Mouse (Mus musculus): ENCODE measurements around the gene Hspa1b. TPM values are rescaled to one million over a fixed set of nuclear protein-coding genes. Genes with fewer than 3 reads are reported as not detected.

Hspa1b gene
- polyA plus RNA-seq, 1 experiment = 38.8 TPM

DNA sequence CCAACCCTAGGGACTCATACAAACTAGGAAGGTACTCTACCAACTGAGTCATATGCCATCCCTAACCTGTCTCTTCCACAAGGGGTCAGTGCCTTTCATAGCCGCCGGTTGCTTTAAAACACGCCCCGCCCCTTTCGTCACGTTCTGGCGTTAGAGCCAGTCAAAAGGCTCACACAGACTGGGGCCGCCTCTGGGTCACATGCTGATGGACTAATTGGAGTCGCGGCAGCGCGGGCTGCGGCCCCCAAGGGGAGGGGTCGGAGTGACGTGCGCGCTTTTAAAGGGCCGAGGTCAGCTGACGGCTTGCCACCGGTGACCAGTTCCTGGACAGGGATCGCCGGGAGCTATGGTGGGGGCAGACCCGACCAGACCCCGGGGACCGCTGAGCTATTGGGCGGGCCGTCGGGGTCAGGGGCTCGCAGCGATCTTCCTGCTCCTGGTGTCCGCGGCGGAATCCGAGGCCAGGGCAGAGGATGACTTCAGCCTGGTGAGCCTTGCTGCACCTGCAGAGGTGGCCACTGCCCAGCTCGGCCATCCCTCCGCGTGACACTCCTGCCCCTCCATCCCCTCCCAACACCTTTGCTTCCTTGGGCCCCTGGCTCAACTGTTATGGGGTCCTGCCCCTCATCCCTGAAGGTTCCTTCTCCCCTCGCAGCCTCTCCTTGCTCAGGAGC, 27.8 kb downstream of the Hspa1b start, which contains the start of gene Neu1:
TSS of gene Neu1 (plus strand) at position 193 of the 674 bp plus-strand sequence.
- TF ChIP-seq POLR2A (IDR thresholded peaks at IDR 0.05; ENCODE audit: low read depth, low read length) (peak; percentile 87), CTCF (conservative IDR thresholded peaks at IDR 0.05; ENCODE audit: insufficient read depth, insufficient read length, low read depth, low read length) (peak; percentile 73)
- Histone ChIP-seq H3K36me3 (ENCODE audit: control insufficient read depth, insufficient read depth, low read length) (peaks cover 6% of the 10 kb centered on the region; the same call in 1 of the 2 replicates), H3K4me1 (ENCODE audit: control insufficient read depth, insufficient read depth, low read length) (no peaks in the 10 kb centered on the region), H3K27me3 (replicated peaks; ENCODE audit: control insufficient read depth, insufficient read depth, low read length) (no peaks in the 10 kb centered on the region), H3K27ac (ENCODE audit: insufficient read depth, low read depth, low read length) (peak within 1 kb of the TSS; percentile 78), H3K4me3 (ENCODE audit: insufficient read depth, low read depth, low read length) (peak within 1 kb of the TSS; percentile 67)
- DNase-seq = peak; percentile 100
- WGBS = under 1% methylated on average over 38 of the region's 38 CpGs

DNA sequence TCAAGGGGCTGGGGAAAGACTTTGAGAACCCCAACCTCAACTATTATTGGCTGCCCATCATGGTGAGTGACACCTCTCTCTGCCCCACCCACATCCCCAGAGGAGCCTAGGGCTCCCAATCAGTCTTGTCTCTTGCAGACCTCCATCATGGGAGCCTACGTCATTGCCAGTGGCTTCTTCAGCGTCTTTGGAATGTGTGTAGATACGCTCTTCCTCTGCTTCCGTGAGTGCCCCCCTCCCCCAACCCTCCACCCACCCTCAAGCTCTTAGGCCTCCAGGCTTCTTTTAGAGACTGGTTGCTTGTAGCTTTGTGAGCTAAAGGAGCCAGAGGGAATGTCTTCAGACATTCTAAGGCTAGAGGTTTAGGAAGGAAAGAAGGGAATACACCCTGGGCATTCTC, 30.2 kb downstream of the Hspa1b start:
- Histone ChIP-seq H3K4me1 (ENCODE audit: control insufficient read depth, insufficient read depth, low read length) (no peaks in the 10 kb centered on the region), H3K27ac (ENCODE audit: insufficient read depth, low read depth, low read length) (no peak overlapping the region), H3K27me3 (replicated peaks; ENCODE audit: control insufficient read depth, insufficient read depth, low read length) (no peaks in the 10 kb centered on the region), H3K4me3 (ENCODE audit: insufficient read depth, low read depth, low read length) (no peak overlapping the region), H3K36me3 (ENCODE audit: control insufficient read depth, insufficient read depth, low read length) (peaks cover 1% of the 10 kb centered on the region; the same call in 1 of the 2 replicates)
- DNase-seq = no peak
- WGBS = 61% methylated on average over 4 of the region's 4 CpGs
- TF ChIP-seq POLR2A (IDR thresholded peaks at IDR 0.05; ENCODE audit: low read depth, low read length) = no peak
- TF ChIP-seq CTCF (conservative IDR thresholded peaks at IDR 0.05; ENCODE audit: insufficient read depth, insufficient read length, low read depth, low read length) = no peak

DNA sequence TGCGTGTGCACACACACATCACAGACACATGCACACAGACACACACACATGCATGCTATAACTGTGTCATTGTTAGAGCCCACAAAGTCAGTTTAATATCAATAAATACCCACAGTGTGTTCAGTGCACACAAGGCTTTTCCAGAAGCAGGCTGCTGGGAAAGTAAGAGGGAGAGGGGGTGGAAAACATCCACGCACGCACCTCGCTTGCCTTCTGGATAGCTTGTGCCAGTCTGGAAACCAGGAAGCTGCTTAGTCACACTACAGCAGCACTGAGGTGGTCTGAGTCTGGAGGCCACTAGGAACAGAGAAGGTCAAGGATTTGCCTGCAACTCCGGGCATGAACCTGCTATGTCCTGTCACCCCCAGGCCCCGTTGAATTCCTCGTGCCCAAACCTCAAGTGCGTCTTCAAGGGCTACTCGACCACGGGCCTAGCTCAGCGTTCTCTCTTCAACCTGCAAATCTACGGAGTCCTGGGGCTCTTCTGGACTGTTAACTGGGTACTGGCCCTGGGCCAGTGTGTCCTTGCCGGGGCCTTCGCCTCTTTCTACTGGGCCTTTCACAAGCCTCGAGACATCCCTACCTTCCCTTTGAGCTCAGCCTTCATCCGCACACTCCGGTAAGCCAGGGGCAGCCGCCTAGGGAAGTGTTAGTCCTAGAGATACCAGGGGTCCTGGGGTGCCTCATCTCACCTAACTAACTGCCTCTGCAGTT, 31.6 kb downstream of the Hspa1b start:
- Histone ChIP-seq H3K27ac (ENCODE audit: insufficient read depth, low read depth, low read length) (no peak overlapping the region), H3K36me3 (ENCODE audit: control insufficient read depth, insufficient read depth, low read length) (no peaks in the 10 kb centered on the region; the same call in 1 of the 2 replicates), H3K4me1 (ENCODE audit: control insufficient read depth, insufficient read depth, low read length) (no peaks in the 10 kb centered on the region), H3K4me3 (ENCODE audit: insufficient read depth, low read depth, low read length) (no peak overlapping the region), H3K27me3 (replicated peaks; ENCODE audit: control insufficient read depth, insufficient read depth, low read length) (no peaks in the 10 kb centered on the region)
- TF ChIP-seq CTCF (conservative IDR thresholded peaks at IDR 0.05; ENCODE audit: insufficient read depth, insufficient read length, low read depth, low read length) (no peak), POLR2A (IDR thresholded peaks at IDR 0.05; ENCODE audit: low read depth, low read length) (no peak)
- DNase-seq = no peak
- 85% methylated on average over 18 of the region's 18 CpGs for WGBS

- Histone ChIP-seq H3K27me3 (replicated peaks; ENCODE audit: control insufficient read depth, insufficient read depth, low read length) (no peaks in the 10 kb centered on the region), H3K4me1 (ENCODE audit: control insufficient read depth, insufficient read depth, low read length) (no peaks in the 10 kb centered on the region), H3K36me3 (ENCODE audit: control insufficient read depth, insufficient read depth, low read length) (no peaks in the 10 kb centered on the region; the same call in 1 of the 2 replicates), H3K27ac (ENCODE audit: insufficient read depth, low read depth, low read length) (no peak overlapping the region), H3K4me3 (ENCODE audit: insufficient read depth, low read depth, low read length) (no peak overlapping the region)
- no peak for DNase-seq
- WGBS = 85% methylated on average over 5 of the region's 5 CpGs
- TF ChIP-seq POLR2A (IDR thresholded peaks at IDR 0.05; ENCODE audit: low read depth, low read length) (no peak), CTCF (conservative IDR thresholded peaks at IDR 0.05; ENCODE audit: insufficient read depth, insufficient read length, low read depth, low read length) (no peak)
Measured at GRCm38 (mm10) chr17:34924258-34924657, 34.8 kb downstream of the Hspa1b start.

DNA sequence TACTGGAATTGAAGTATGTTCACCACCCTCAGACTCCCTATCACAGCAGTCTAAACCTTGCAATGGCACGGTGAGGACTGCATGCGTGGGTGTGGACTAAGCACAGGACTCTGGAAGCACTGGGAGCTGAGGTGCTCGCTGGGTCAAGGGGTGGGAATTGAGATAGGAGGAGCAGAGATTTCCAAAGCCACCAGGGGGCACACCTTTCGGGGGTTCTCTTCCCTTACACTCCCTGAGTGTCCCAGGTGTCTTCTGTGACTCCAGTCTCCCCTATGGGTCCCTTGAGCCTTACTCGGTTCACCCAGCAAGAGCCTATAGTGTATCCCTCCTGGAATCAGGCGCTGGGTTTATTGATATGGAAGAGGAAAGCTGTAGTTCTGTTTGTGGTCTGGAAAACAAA, 36.1 kb downstream of the Hspa1b start:
- H3K27ac ChIP-seq (ENCODE audit: insufficient read depth, low read depth, low read length) = no peak overlapping the region
- 56% methylated on average over 6 of the region's 6 CpGs for WGBS
- TF ChIP-seq POLR2A (IDR thresholded peaks at IDR 0.05; ENCODE audit: low read depth, low read length) (no peak), CTCF (conservative IDR thresholded peaks at IDR 0.05; ENCODE audit: insufficient read depth, insufficient read length, low read depth, low read length) (peak; percentile 29)

DNA sequence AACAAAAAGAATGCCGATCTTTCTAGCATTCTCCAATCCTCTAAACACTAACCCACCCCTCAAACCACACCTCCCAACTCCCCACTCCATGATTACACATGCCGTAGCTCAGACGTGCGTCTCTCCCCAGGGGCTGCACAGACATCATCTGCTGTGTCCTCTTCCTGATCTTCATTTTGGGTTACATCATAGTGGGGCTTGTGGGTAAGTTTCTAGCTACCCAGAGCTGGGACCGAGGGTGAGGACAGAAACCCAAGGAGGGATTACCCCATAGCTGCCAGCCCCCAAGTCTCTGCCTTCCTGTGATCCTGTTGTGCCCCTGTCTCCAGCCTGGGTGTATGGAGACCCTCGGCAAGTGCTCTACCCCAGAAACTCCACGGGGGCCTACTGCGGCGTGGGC, 41.9 kb downstream of the Hspa1b start:
- WGBS = 78% methylated on average over 9 of the region's 9 CpGs
- DNase-seq = no peak
- H3K4me1 ChIP-seq (ENCODE audit: control insufficient read depth, insufficient read depth, low read length) = no peaks in the 10 kb centered on the region; the same call in 1 of the 2 replicates
- H3K4me3 ChIP-seq (ENCODE audit: insufficient read depth, low read depth, low read length) = no peak overlapping the region
- no peaks in the 10 kb centered on the region for H3K27me3 ChIP-seq (replicated peaks; ENCODE audit: control insufficient read depth, insufficient read depth, low read length)
- TF ChIP-seq POLR2A (IDR thresholded peaks at IDR 0.05; ENCODE audit: low read depth, low read length) (no peak), CTCF (conservative IDR thresholded peaks at IDR 0.05; ENCODE audit: insufficient read depth, insufficient read length, low read depth, low read length) (no peak)
- no peak overlapping the region for H3K27ac ChIP-seq (ENCODE audit: insufficient read depth, low read depth, low read length)
- no peaks in the 10 kb centered on the region; the same call in 1 of the 2 replicates for H3K36me3 ChIP-seq (ENCODE audit: control insufficient read depth, insufficient read depth, low read length)

More for the DNA sequence above, 36.1 kb downstream of the Hspa1b start:
- Histone ChIP-seq H3K4me3 (ENCODE audit: insufficient read depth, low read depth, low read length) (no peak overlapping the region), H3K27me3 (replicated peaks; ENCODE audit: control insufficient read depth, insufficient read depth, low read length) (no peaks in the 10 kb centered on the region), H3K36me3 (ENCODE audit: control insufficient read depth, insufficient read depth, low read length) (no peaks in the 10 kb centered on the region; the same call in 1 of the 2 replicates), H3K4me1 (ENCODE audit: control insufficient read depth, insufficient read depth, low read length) (no peaks in the 10 kb centered on the region)
- no peak for DNase-seq

DNA sequence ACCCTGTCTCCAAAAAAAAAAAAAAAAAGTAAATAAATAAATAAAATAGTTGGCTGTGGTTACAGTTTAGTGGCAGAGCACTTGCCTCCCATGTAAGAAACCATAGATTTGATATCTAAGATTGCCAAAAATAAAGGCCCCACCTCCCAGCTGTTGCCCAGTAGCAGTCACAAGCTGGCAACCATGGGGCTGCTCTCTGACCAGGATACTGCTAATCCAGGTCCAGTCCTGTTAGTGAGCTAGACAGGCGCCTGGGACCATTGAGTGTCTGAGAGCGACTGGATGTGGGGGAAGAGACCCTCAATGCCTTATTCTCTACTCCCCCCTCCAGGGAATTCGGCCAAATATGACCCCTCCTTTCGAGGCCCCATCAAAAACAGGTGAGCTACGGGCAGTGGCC, 42.7 kb downstream of the Hspa1b start:
- Histone ChIP-seq H3K4me3 (ENCODE audit: insufficient read depth, low read depth, low read length) (no peak overlapping the region), H3K36me3 (ENCODE audit: control insufficient read depth, insufficient read depth, low read length) (no peaks in the 10 kb centered on the region; the same call in 1 of the 2 replicates), H3K27me3 (replicated peaks; ENCODE audit: control insufficient read depth, insufficient read depth, low read length) (no peaks in the 10 kb centered on the region), H3K4me1 (ENCODE audit: control insufficient read depth, insufficient read depth, low read length) (no peaks in the 10 kb centered on the region; the same call in 1 of the 2 replicates), H3K27ac (ENCODE audit: insufficient read depth, low read depth, low read length) (no peak overlapping the region)
- no peak for DNase-seq
- TF ChIP-seq POLR2A (IDR thresholded peaks at IDR 0.05; ENCODE audit: low read depth, low read length) (no peak), CTCF (conservative IDR thresholded peaks at IDR 0.05; ENCODE audit: insufficient read depth, insufficient read length, low read depth, low read length) (no peak)
- 87% methylated on average over 5 of the region's 5 CpGs for WGBS

Measured in kidney, adult 2 months (tissue).